Mouse (Mus musculus): ENCODE data around the gene Rxra.

DNA sequence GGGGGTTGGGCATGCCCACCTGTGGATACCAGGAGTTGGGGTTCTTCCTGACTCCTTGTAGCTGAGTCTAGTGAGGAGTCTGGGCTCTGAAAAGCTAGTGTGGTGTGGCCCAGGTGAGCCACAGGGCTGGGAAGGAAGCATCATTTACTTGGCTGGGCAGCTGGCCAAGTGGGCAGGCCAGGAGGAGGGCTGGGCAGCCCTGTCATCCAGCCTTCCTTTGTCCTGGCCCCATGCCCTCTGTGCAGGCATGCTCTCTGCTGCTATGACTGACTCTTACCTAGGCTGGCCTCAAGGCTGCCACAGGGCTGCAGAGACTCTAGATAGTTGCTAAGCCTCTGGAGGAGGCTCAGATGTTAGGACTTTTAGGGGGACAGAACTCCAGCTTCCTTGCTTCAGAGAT is 42.0 kb downstream of the Rxra start:
- TF ChIP-seq POLR2A (IDR thresholded peaks at IDR 0.05; ENCODE audit: low read depth, low read length) (no peak), CTCF (IDR thresholded peaks at IDR 0.05; ENCODE audit: extremely low read depth, insufficient read depth, insufficient read length, insufficient replicate concordance) (no peak)

Measured in spleen, adult 2 months (tissue).